Mouse (Mus musculus) lung, postnatal 25 days (tissue): ENCODE measurements around the gene Tas2r119.
A peak's percentile ranks its signal among the peaks of the same experiment; 100 is the strongest.
"Not testable (repeated sequence)": the region's sequence is repeated elsewhere in the genome, so short reads cannot be mapped to it uniquely, and the experiment has no call there.

Experiments used
- DNase-seq: peaks from one replicate; pipeline ENCODE4 v3.0.0; 2022; ENCODE audit warnings: low spot score

Tas2r119 gene

DNA sequence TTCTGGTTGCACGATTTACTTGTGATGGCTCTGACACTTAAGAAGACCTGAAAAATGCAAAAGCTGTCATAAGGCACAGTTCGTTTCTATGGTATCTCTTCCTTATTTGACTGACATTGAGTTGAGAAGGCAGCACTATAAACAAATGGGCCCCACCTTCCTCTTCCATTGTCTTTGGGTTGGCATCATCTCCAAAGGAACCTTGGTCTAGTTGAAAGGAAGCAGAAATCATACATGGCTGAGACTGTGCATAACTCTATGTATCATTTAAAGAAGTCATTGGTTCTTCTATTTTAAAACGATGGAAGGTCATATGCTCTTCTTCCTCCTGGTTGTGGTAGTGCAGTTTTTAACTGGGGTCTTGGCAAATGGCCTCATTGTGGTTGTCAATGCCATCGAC, at the start of gene Tas2r119:
TSS of gene Tas2r119 (plus strand) at position 301 of the 400 bp plus-strand sequence.
- DNase-seq, result no peak

DNA sequence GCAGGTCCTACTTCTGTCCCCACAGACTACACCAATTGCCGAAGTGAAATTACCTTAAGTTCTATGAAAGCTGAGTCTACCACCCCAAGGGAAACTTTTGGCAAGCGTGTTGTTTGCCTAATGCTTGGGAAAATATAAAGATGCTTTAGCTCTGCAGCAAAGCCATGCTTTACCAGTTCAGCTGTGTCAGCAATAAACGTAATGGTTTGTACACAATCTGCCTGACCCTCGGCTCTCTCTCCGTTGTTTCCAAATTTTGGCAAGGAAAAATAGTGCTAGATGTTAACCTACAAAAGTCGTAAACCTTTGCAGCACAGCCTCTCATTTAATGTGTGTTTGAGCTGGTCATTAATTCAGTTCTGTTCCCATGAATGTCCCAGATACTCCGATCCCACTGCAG, 44.8 kb upstream of the Tas2r119 start:
- no peak for DNase-seq

DNA sequence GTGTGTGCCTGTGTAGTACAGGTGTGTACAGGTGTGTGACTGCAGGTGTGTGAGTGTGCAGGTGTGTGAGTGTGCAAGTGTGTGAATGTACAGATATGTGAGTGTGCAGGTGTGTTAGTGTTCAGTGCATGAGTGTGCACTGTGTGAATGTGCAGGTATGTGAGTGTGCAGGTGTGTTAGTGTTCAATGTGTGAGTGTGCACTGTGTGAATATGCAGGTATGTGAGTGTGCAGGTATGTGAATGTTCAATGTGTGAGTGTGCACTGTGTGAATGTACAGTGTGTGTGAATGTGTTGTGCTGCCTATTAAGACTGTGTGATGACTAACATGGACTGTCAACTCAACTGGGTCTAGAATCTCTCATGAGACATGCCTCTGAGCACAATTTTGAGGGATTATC, 35.4 kb upstream of the Tas2r119 start:
- no peak for DNase-seq

DNA sequence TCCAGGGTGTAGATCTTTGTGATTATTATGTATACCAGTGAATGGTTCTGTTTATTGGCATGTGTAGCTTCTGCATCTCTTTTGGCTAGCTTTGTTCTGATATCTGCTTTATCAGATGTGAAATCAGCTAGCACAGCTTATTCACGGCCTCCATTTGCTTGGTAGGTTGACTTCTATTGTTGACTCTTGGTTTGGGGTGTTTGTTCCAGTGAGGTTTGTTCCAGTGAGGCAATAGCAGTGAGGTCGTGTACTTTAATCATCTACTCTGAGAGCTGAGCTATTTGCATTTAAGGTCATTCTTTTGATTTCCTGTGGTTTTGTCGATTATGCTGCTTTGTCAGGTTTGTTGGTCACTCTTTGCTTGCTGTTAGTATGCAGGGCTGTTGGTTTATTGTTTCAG, 32.8 kb upstream of the Tas2r119 start:
- DNase-seq, result no peak

DNA sequence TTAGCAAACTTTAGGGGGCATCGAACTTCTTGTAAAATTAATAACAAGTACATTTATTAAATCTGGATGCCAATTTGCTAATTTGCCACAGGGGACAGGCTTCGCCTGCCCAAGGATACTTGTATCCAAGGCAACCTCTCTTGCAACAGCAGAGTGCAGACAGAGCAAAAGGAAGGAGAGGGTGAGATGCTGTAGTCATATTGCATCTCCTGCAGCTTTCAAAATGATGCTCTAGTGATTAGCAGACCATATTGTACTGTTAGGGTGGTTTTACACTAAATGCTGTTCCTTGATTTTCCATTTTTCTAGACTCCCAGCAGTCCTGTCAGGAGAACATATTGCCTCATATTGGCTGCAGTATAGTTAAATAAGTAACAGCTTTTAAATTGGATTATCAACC, 23.7 kb upstream of the Tas2r119 start:
- DNase-seq, result no peak

DNA sequence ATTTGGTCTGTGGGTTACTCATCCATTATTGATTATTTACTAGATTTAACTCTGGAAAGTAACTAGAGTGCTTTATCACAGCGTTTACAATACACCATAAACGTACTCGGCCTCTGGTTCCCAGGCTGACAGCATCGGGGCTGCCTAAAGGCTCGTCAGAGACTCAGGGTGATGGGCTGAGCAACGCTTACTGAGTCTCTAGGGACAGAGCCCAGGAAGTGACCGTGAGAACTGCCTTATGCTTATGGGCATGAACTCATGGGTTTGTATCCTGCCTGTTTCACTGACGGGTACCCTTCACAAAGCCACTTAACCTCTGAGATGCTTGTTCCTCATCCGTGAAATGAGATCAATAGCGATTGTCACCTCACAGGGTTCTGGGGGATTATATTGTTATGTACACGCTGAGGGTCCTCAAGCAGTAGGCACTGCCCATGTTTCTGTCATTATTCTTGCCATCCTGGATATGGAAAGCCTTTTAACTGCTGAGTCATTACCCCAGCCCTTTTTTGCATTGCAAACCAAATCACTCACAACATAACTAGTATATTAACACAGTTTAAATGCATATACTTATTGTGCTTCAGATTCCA, 23.1 kb upstream of the Tas2r119 start:
- DNase-seq, result no peak

DNA sequence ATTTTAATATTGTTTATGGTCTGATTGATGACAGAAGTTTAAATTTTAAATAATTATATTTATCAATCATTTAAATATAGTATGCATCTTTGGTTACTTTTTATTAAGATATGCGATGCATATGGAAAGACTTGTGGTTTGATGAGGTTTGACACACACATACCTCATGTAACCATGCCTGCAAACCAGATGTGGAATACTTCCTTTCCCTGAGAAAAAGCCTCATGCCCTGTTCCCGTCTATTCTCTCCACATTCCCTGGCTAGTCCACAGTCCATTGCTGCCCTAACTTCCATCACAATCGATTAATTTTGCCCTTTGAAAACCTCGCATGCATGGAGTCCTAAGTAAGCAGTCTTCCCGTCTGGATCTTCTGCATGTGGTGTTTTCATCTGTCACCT, 21.0 kb upstream of the Tas2r119 start:
- DNase-seq, result no peak

DNA sequence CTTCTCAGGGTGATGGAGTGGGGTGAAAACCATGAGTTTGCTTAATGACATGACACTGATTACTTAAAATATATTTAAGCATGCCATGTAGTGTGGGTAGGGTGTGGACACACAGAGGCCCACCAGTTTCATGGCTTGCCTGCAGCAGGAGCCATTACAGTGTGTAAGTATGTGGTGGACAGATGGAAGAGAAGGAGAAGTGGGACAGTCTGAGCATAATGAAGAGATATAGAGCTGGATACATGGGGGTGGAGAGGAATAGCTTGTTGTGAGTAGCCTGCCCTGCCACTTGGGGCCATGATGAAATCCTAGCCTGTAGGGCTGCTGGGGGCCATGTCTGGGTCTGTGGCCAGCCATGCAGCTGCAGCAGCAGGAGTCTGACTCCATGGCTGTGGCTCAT, 16.8 kb upstream of the Tas2r119 start:
- DNase-seq, result no peak

DNA sequence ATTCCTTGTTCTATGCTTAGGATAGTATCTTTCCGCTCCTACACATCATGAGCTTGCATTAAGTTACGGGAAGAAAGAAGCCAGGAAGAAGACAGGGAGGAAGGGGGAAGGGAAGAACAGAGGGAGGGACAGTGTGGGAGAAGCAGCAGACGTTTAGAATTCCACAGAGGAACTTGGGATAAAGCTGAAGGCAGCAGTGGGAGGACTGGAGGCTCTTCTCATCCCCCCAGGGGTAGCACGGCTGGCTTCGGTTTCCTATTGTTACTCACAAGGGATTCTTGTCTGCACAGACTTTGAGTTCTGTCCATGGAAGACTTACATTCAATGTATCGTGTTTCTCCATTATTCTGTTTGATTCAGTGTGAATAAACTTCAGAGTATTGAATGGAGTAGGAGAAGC, 5.3 kb upstream of the Tas2r119 start:
- no peak for DNase-seq

DNA sequence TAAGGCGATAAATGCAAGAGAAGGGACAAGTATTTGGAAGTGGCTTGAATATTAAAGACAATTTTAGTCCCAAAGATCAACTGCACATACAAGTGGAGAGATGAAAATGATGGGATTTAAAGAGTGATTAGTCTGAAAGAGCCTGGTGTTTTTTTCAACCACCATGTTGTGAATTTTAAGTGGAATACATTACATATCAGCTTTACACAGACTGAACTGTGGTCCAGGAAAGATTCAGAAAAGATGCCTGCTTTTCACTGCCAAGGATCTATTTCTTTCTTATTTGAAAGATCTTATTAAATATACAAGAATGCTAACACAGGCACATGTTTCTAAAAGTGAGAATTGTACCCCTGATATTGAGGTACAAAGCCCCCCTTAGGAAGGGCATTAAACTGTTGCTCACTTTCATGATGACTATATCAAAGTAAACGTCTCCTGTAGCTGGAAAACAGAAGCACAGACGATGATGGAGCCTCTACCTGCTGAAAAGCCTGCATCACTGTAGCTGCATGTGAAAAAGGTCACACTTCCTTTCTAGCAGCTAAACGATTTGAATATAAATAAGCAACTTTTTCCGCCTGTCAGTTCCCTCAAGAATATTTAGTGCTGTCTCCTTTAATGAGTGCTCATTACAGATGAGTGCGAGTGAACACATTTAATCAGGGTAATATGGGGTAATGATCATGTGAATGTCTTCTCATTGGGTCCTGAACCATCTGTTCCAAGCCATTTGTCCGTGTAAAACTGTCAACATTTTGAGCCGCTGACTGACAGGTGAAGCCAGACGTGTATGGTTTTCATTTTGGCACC, 4.7 kb upstream of the Tas2r119 start:
- no peak for DNase-seq

DNA sequence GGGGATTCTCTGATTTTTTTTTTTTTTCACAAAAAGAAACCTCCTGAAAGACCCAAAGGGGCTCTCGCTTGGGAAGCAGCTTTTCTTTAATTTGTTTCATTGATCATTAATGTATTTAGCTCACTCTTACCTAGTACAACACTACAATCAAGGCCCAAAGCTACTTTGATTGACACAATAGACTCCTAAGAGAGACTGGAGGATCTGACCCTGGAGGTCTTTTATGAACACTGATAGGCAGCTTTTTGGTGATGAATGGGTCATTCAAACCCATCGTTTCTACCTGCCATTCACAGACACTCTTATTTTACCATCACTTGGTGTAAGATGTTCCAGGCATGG, 4.1 kb upstream of the Tas2r119 start:
- DNase-seq, result no peak

DNA sequence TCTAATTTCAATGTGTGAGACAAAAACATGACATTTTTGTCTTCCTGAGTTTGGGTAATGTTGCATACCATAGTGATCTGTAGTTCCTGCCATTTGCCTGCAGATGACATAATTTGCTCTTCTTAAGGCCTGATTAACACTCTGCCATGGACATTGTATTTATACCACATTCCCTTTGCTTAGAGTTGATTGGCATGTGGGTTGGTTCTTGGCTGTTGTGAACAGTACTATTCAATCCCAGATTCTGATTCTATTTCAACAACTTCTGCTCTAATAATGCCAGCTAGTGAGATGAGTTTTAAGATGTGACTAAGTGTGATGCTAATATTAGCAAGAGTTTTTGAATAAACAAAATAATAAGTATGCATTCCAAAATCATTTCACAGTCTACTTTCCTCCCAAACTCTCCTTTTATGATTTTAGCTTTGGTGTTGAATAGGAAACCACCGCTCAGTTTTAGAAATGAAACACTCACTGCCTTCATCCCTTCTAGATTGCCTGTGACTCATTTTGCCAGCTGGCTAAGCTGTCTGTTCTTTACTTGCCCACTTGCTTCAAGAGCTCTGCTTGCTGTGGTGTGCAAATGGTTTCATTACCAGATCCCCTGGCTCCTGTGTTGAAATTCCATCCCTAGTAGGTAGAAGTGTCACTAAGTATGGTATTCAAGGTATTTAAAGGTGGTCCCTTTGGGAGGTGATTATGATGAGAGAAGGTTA, 3.1 kb downstream of the Tas2r119 start:
- no peak for DNase-seq

DNA sequence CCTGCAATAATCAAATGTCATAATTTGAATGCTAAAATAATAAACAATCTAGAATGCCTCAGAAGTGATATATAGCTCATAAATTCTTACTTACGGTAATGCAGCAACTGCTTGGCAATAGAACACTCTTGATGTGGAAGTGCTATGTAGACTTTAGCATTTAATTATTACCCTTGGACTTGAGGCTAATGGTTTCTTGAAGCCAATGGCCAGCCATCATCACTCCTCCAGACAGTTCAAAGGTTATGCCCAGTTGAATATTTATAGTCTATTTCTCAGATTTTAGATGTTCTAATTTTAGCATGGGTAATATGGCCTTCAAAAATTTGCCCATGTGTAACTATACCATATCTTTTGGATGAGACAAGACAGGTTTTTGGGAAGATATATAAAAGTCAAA, 4.9 kb downstream of the Tas2r119 start:
- DNase-seq, result no peak

DNA sequence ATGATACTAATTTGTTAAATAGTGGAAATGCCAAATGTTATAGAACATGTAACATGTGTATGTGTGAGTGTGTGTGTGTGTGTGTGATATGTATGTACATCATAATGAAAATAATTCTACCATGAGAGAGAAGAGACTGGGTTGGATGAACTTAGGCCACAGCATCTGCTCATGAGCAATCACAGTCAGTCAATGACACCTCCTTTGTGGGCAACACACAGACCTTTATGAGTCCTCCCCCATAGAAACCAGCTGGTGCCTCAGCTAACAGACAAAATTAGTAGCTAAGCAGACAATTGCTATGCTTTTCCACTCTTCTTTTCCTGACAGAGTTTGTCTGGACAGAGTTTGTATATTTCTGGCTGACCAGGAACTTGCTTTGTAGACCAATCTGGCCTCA, 7.9 kb downstream of the Tas2r119 start:
- no peak for DNase-seq

DNA sequence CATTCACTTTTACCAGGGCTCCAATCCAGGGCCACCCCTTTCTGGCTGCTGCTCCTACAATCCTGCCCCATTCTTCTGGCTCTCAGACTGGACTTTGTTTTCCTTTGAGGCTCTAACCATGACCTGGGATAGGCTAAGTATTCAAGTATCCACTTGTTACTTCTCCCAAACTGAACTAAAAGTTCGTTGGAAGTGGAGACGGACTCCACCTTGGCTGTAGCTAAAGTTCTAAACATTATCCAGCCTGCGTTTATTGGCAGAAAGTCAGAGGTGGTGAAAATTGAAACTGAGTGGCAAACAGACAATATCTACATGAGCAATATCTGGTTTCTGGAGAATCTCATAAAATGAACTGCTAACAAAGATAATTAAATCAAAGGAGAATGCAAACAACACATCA, 12.8 kb downstream of the Tas2r119 start:
- DNase-seq, result peak; percentile 4

DNA sequence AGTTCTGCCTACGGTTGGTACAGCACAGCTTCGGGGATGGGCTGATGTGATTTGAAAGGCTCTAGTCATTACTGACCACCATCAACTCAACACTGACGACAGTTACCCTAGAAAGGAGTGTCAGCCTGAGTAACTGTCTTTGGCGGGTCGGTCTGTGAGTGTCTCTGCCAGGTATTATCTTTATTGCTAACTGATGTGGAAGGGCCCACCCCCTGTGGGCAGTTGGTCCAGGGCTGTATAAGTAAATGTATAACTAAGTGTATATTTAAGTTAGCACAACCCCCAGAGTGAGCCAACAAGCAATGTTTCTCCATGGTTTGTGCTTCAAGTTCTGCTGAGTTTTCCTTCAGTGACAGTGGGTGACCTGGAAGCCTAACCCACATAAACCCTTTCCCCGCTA, 13.3 kb downstream of the Tas2r119 start:
- no peak for DNase-seq

DNA sequence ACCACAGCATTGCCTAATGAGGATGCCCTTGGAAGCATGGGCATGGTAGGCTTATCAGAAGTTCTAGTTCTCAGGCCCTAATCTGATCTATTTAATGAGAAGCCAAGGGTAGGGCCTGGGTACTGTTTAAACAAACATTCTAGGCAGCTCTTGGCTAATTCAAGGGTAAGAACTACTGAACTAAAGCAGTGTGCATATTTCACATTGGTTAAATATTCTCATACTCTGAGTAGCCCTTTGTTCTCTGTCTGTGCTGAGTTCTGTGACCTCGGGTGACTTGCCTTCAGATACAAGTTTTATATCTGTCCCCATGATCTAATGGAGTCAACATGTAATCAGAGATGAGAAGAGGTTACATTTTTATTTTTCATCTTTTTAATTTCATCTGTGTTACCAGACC, 15.9 kb downstream of the Tas2r119 start:
- DNase-seq, result peak; percentile 16

DNA sequence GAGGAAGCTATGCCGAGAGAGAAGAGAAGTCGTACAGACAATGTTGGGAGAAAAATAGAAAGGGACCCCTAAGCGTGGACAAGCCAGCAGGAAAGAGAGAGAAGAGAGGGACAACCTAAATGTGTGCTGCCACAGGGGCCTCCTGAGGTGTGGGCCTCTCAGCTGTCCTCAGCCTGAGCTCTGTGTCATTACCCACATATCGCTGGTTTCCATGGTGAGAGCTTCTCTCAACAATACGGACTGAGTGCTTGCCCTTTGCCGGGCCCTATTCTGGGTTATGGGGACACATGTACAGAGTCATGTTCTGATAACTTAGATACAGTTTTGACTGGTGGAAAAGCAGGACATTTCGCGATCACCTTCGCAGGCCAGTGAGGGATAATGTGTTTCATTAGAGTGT, 21.0 kb downstream of the Tas2r119 start:
- no peak for DNase-seq

DNA sequence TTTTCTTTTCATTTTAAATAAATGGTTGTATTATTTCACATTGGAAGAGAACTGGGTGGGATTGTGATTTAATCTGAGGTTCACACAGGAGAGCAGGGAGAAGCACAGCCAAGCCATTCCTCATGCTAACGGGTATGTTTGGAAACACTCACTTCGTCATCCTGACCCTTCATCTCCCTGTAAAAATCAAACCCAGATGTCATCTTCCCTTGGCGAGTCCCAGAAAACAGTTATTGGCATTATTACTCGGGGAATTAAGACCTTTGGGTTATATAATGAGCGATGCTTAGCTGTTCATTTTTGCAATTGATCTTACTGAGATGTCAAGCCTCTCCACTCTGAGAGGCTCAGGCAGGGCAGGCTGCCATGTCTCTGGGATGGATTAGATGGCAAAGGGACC, 21.5 kb downstream of the Tas2r119 start:
- no peak for DNase-seq

DNA sequence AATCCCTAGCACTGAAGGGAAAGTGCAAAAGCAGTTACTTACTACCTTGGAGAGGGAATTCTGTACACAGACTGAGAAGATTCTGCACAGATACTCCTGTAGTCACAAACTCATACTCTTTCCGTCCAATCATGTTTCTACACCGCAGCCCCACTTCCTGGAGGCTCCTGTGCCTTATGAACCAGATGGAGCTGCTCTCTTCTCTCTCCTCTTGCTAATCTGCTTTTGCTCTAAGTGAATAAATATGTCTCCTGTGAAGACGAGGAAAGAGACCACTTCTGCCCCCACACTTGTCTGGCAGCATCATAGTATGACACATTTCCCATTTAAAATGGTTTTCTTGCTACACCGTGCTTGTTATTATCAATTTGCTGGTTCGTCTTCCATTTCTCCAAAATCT, 26.2 kb downstream of the Tas2r119 start:
- DNase-seq, result no peak

DNA sequence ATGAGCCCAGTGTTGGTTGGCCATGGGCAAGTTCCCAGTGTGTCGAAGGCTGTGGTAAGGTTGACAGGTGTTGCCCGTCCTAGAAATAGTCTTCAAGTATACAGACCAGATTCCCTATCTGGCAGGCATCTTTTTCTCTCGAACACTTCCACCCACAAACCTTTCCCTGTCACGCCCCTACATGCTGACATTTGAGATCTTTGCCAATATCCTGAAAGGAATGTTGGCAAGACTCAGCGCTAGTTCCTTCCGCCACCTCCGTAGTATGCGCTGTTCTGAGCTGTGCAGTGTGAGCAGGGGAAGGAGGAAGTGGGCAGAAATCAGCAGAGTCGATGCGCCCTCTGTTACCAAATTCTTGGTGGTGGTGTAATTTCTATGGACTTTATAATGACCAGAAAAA, 27.8 kb downstream of the Tas2r119 start:
- DNase-seq, result no peak

DNA sequence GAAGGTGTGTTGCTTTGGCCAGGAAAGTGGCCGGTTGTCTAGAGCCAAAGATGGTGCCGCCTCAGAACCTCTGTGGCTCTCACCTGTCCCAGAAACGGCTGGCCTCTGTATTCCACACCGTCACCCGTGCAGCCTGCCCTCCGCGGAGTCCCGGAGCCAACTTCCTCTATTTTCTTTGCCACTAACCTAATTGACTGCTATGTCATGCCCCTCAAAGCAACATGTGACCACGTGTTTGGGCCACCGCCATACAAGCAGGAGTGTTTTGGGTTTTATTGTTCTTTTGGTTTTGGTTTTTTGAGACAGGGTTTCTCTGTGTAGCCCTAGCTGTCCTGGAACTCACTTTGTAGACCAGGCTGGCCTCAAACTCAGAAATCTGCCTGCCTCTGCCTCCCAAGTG, 37.6 kb downstream of the Tas2r119 start:
- not testable (repeated sequence) for DNase-seq

DNA sequence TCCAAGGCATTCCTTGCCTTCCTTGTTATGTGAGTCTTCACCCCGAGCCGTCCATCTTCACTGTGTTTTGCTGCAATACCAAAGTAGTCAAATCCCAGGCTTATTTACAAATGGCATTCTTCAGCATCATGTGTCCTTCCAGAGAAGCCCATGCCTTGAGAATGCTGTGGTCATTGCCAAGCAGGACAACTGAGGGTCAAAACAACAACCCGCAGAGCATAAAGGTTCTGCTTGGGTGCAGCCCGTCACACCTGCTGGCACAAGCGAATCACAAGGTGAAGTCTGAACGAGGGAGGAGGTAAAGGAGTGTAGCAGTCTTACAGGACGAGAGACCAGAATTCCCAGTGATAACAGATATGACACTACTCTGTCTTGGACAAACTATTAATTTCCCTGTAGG, 45.9 kb downstream of the Tas2r119 start:
- DNase-seq, result no peak

DNA sequence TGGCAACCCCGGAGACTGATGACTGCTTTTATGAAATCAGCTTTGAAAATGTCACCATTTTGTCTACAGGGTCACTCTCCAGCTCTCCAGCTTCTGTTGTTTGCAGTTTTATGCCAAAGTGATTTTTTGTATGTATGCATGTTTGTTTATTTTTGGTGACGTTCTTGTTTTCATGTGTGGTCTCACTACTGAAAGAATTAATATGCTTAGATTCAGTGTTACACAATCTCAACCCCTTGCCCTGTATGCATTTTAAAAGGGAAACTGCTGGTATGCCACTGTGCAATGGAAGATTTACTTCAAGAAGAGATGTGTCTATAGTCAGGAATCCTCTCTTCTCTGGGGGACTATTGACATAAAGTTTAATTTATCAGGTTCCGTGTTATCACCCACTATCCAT, 48.3 kb downstream of the Tas2r119 start:
- no peak for DNase-seq
